Mouse (Mus musculus) cerebellum, adult (tissue): ENCODE results near the gene Upf2.
"Not testable (repeated sequence)": the region's sequence is repeated elsewhere in the genome, so short reads cannot be mapped to it uniquely, and the experiment has no call there.

Source experiments
- ATAC-seq: cut with Nextera tagmentation; 2 replicates; pipeline ENCODE4 v1.9.2; 2017; ENCODE audit warnings: mild to moderate bottlenecking, moderate library complexity, mixed read lengths; ENCODE audit not compliant: insufficient number of reproducible peaks, low FRiP score, low TSS enrichment

Upf2 gene

GRCm38 (mm10) chr2:6060071-6060804 is 109.0 kb downstream of the Upf2 start:
- ATAC-seq: no peak

- ATAC-seq: no peak
Observed at GRCm38 (mm10) chr2:6067341-6067740, 116.1 kb downstream of the Upf2 start.

GRCm38 (mm10) chr2:6070925-6071324 is 119.7 kb downstream of the Upf2 start:
- ATAC-seq: no peak

GRCm38 (mm10) chr2:6071598-6072440 is 120.5 kb downstream of the Upf2 start:
- ATAC-seq: no peak

GRCm38 (mm10) chr2:6072685-6073260 is 121.5 kb downstream of the Upf2 start:
- ATAC-seq: no peak

GRCm38 (mm10) chr2:6074891-6075529 is 123.7 kb downstream of the Upf2 start:
- ATAC-seq: no peak

GRCm38 (mm10) chr2:6075530-6075896 is 124.2 kb downstream of the Upf2 start:
- no peak for ATAC-seq

GRCm38 (mm10) chr2:6080037-6080436 is 128.8 kb downstream of the Upf2 start:
- no peak for ATAC-seq

GRCm38 (mm10) chr2:6081108-6081507 is 129.8 kb downstream of the Upf2 start:
- no peak for ATAC-seq

- ATAC-seq: no peak
Observed at GRCm38 (mm10) chr2:6082615-6083014, 131.3 kb downstream of the Upf2 start.

GRCm38 (mm10) chr2:6083696-6084095 is 132.4 kb downstream of the Upf2 start:
- ATAC-seq: no peak

GRCm38 (mm10) chr2:6085622-6086530 is 134.6 kb downstream of the Upf2 start:
- no peak for ATAC-seq

GRCm38 (mm10) chr2:6087151-6087550 is 135.9 kb downstream of the Upf2 start:
- no peak for ATAC-seq

GRCm38 (mm10) chr2:6089941-6090340 is 138.7 kb downstream of the Upf2 start:
- ATAC-seq: not testable (repeated sequence)

GRCm38 (mm10) chr2:6097113-6097716 is 145.9 kb downstream of the Upf2 start:
- ATAC-seq: no peak

- ATAC-seq: no peak
Observed at GRCm38 (mm10) chr2:6098924-6099323, 147.7 kb downstream of the Upf2 start.

GRCm38 (mm10) chr2:6099443-6099842 is 148.2 kb downstream of the Upf2 start:
- no peak for ATAC-seq

- peak; percentile 50; the same call in 1 of the 2 replicates for ATAC-seq
Observed at GRCm38 (mm10) chr2:6100027-6100749, 148.9 kb downstream of the Upf2 start.

- no peak for ATAC-seq
Observed at GRCm38 (mm10) chr2:6100755-6101154, 149.5 kb downstream of the Upf2 start.
